Mouse (Mus musculus) liver, embryonic 16.5 days (tissue): ENCODE measurements around the gene Man2a2. TPM values are rescaled to one million over a fixed set of nuclear protein-coding genes. Genes with fewer than 3 reads are reported as not detected.

Experiments
- ATAC-seq: fragments of 200-750 bp; cut with Nextera tagmentation; 2 replicates; pipeline ENCODE4 v1.8.0; 2017; ENCODE audit warnings: low read depth, mild to moderate bottlenecking, moderate number of reproducible peaks, moderate library complexity
- H3K27ac ChIP-seq: fragments of 300-500 bp; sonication (generic); 2 replicates; pipeline ENCODE4 v1.5.1; 2014; ENCODE audit warnings: mild to moderate bottlenecking, low read length
- H3K27me3 ChIP-seq: fragments of 300-500 bp; sonication (generic); 2 replicates; pipeline ENCODE4 v1.6.1; 2014; ENCODE audit warnings: low read depth, low read length, mixed read lengths; ENCODE audit not compliant: control insufficient read depth, insufficient read depth
- H3K36me3 ChIP-seq: fragments of 300-500 bp; sonication (generic); 2 replicates; pipeline ENCODE4 v1.6.1; 2014; ENCODE audit warnings: mild to moderate bottlenecking; ENCODE audit not compliant: control insufficient read depth, insufficient read depth
- H3K4me1 ChIP-seq: fragments of 300-500 bp; sonication (generic); 2 replicates; pipeline ENCODE4 v1.6.1; 2014; ENCODE audit warnings: low read depth, low read length, mixed read lengths; ENCODE audit not compliant: control insufficient read depth
- H3K4me2 ChIP-seq: fragments of 300-500 bp; sonication (generic); 2 replicates; pipeline ENCODE4 v1.6.1; 2014; ENCODE audit warnings: low read depth, low read length, mixed read lengths
- H3K4me3 ChIP-seq: fragments of 300-500 bp; sonication (generic); 2 replicates; pipeline ENCODE4 v1.5.1; 2014; ENCODE audit warnings: low read depth, mild to moderate bottlenecking, low read length
- H3K9ac ChIP-seq: fragments of 300-500 bp; sonication (generic); 2 replicates; pipeline ENCODE4 v1.6.1; 2014; ENCODE audit warnings: low read depth, low read length
- H3K9me3 ChIP-seq: fragments of 300-500 bp; sonication (generic); replicated peaks from 2 replicates; pipeline ENCODE4 v1.6.1; 2016; ENCODE audit warnings: low read length; ENCODE audit not compliant: control insufficient read depth
- WGBS: fragments of 180-500 bp; shearing (Covaris S2); extraction: QIAGEN DNeasy Blood & Tissue Kit; methylation state at CpG from one replicate; pipeline ENCODE4 v1.1.7; 2014; ENCODE audit not compliant: insufficient replicate concordance; 5-methylcytosine and 5-hydroxymethylcytosine counted together
- polyA plus RNA-seq: library from polyadenylated mRNA; unstranded; fragments of >200 nt; fragmentation: Nextera tagmentation; extraction: Ambion mirVana; gene quantifications from 2 replicates; pipeline ENCODE4 v1.2.1, GENCODE M21; 2015

Gene Man2a2
- polyA plus RNA-seq, 1 experiment from 2014 or later = 3.1 TPM

GRCm38 (mm10) chr7:80352920-80353319 is 18.3 kb downstream of the Man2a2 start:
- H3K9me3 ChIP-seq = no peaks in the 10 kb centered on the region

DNA sequence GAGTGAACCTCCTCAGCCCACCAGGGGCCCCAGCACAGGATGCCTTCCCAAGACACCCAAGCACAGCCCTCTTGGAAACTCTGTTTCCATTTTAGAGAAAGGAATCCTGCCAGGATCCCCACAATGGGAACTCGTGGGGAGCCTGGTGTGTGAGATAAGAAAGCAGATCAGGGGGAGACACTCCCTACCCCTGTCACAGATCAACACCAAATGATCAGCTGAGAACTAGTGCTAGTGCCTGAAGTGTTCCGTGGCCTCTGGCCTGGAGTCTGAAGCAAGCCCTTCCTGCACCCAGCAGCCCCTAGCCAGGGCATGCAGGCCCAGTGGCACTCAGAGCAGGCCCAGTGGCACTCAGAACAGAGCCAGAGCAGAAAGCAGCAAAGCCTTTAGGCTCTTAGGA is 20.4 kb downstream of the Man2a2 start:
- 23% methylated on average over 2 of the region's 2 CpGs for WGBS

More at GRCm38 (mm10) chr7:80352920-80353319, 18.3 kb downstream of the Man2a2 start:
- ATAC-seq = no peak
- Histone ChIP-seq H3K4me2 (no peak overlapping the region), H3K27ac (no peak overlapping the region), H3K36me3 (no peaks in the 10 kb centered on the region), H3K4me1 (peaks cover 8% of the 10 kb centered on the region), H3K27me3 (no peaks in the 10 kb centered on the region), H3K4me3 (no peak overlapping the region), H3K9ac (no peak overlapping the region)
- WGBS = 82% methylated on average over 8 of the region's 8 CpGs

GRCm38 (mm10) chr7:80347670-80348586 is 23.2 kb downstream of the Man2a2 start:
- Histone ChIP-seq H3K4me2 (no peak overlapping the region), H3K27me3 (no peaks in the 10 kb centered on the region), H3K4me1 (peaks cover 18% of the 10 kb centered on the region), H3K9ac (no peak overlapping the region), H3K27ac (no peak overlapping the region), H3K9me3 (no peaks in the 10 kb centered on the region), H3K36me3 (no peaks in the 10 kb centered on the region), H3K4me3 (no peak overlapping the region)
- no peak for ATAC-seq
- WGBS = 61% methylated on average over 13 of the region's 13 CpGs

More for the DNA sequence above, 20.4 kb downstream of the Man2a2 start:
- H3K4me2 ChIP-seq = no peak overlapping the region
- H3K4me3 ChIP-seq = no peak overlapping the region
- H3K9ac ChIP-seq = no peak overlapping the region
- H3K9me3 ChIP-seq = no peaks in the 10 kb centered on the region
- no peak overlapping the region for H3K27ac ChIP-seq
- no peak for ATAC-seq
- no peaks in the 10 kb centered on the region for H3K27me3 ChIP-seq
- H3K36me3 ChIP-seq = no peaks in the 10 kb centered on the region
- H3K4me1 ChIP-seq = peaks cover 12% of the 10 kb centered on the region

DNA sequence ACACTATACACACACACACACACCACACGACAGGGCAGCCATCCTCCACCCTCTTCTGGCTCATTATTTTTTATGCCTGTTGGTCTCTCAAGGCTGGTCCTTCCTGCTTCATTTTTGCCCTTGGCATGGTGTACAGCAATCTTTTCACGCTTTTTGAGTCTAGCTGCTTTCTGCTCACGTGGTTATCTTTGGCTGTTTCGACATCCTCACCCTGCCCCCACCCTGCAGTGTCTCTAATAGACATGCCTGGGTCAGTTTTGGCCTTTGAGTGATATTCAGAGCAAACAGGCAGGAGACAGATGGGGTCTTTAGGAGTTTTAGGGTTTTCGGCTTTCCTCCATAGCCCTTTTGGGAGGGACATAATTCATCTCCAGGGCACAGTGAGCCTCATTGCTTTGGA is 24.3 kb downstream of the Man2a2 start:
- no peak overlapping the region for H3K4me3 ChIP-seq
- no peaks in the 10 kb centered on the region for H3K9me3 ChIP-seq
- H3K27ac ChIP-seq = no peak overlapping the region
- ATAC-seq = no peak
- H3K36me3 ChIP-seq = no peaks in the 10 kb centered on the region
- H3K9ac ChIP-seq = no peak overlapping the region
- peaks cover 24% of the 10 kb centered on the region for H3K4me1 ChIP-seq
- WGBS = 43% methylated on average over 5 of the region's 5 CpGs
- H3K27me3 ChIP-seq = no peaks in the 10 kb centered on the region
- no peak overlapping the region for H3K4me2 ChIP-seq

DNA sequence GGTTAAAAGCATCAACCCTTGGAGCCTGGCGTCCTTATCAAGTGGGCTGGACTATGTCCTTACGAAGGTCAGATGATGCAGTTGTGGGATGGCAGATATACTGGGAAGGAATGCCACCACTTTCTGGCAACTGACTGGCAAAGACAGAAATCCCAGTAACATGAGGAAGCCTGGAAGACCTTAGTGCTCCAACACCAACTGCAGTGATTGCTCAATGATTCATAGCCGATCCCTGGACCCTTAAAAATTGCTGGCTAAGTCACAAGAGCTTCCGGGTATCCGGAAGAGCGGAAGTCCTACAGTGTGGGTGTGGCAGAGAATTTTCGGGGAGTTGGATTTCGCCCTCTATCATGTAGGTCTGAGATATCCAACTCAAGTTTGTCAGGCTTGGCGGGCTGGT is 25.0 kb downstream of the Man2a2 start:
- no peak overlapping the region for H3K9ac ChIP-seq
- H3K36me3 ChIP-seq = no peaks in the 10 kb centered on the region
- H3K27ac ChIP-seq = no peak overlapping the region
- H3K4me3 ChIP-seq = no peak overlapping the region
- no peak overlapping the region for H3K4me2 ChIP-seq
- no peaks in the 10 kb centered on the region for H3K27me3 ChIP-seq
- WGBS = 71% methylated on average over 9 of the region's 9 CpGs
- peaks cover 27% of the 10 kb centered on the region for H3K4me1 ChIP-seq
- no peaks in the 10 kb centered on the region for H3K9me3 ChIP-seq
- ATAC-seq = no peak

- peak overlapping the region; percentile 68 for H3K4me3 ChIP-seq
- 22% methylated on average over 19 of the region's 19 CpGs for WGBS
- peaks cover 32% of the 10 kb centered on the region for H3K4me1 ChIP-seq
- no peaks in the 10 kb centered on the region for H3K27me3 ChIP-seq
- H3K27ac ChIP-seq = peak overlapping the region; percentile 51
- H3K9ac ChIP-seq = peak overlapping the region; percentile 81
- no peaks in the 10 kb centered on the region for H3K9me3 ChIP-seq
- peak overlapping the region; percentile 86 for H3K4me2 ChIP-seq
- ATAC-seq = no peak
- no peaks in the 10 kb centered on the region for H3K36me3 ChIP-seq
These were observed 27.7 kb downstream of the Man2a2 start for GRCm38 (mm10) chr7:80343270-80344018.

- under 1% methylated on average over 25 of the region's 25 CpGs for WGBS
- Histone ChIP-seq H3K9me3 (no peaks in the 10 kb centered on the region), H3K4me1 (peaks cover 32% of the 10 kb centered on the region), H3K4me2 (peak within 1 kb of the TSS; percentile 86), H3K9ac (peak within 1 kb of the TSS; percentile 81), H3K27me3 (no peaks in the 10 kb centered on the region), H3K27ac (peak within 1 kb of the TSS; percentile 51), H3K36me3 (no peaks in the 10 kb centered on the region), H3K4me3 (peak within 1 kb of the TSS; percentile 68)
- ATAC-seq = peak; percentile 5; the same call in 1 of the 2 replicates
These were observed 28.3 kb downstream of the Man2a2 start, which contains the start of gene Hddc3 for GRCm38 (mm10) chr7:80342858-80343257. Hddc3 (plus strand) TSS chr7:80343104.

- no peak overlapping the region for H3K27ac ChIP-seq
- no peak for ATAC-seq
- no peak overlapping the region for H3K4me2 ChIP-seq
- H3K4me3 ChIP-seq = no peak overlapping the region
- no peaks in the 10 kb centered on the region for H3K27me3 ChIP-seq
- H3K4me1 ChIP-seq = peaks cover 29% of the 10 kb centered on the region
- no peak overlapping the region for H3K9ac ChIP-seq
- WGBS = 66% methylated on average over 7 of the region's 7 CpGs
- H3K36me3 ChIP-seq = no peaks in the 10 kb centered on the region
- H3K9me3 ChIP-seq = no peaks in the 10 kb centered on the region
These were observed 29.4 kb downstream of the Man2a2 start for GRCm38 (mm10) chr7:80341793-80342192.
